Comparison of ENCODE assay signal across 8 mouse cellular contexts in the genomic region with DNA sequence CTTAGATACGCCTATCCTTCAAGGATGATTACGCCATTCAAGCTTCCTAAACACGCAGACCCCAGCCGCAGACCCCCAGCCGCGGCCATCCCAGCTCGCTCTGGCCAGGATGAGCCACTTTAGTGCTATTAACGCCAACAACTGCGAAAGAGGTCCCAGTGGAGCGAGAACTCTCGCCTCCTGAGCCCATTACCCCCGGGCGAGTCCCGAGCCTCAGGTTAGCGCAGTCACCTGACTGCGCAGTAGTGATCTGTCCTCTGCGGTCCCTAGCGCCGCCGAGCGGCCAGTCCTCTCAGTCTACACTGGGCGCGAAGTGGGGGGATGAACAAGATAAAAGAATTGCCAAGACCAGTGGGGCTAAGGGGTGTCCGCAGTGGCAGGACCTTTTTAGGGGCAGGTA. TPM values are rescaled to one million over a fixed set of nuclear protein-coding genes. Genes with fewer than 3 reads are reported as not detected.
DNase-seq lines count a peak whose midpoint lies in the region; ATAC-seq and TF ChIP-seq lines count a peak whose summit lies in the region.

No protein-coding gene starts in this region.

- peak overlapping the region; percentile 69 for H3K4me2 ChIP-seq in hindbrain, postnatal 0 days (ENCODE audit: low read depth, low read length)

- H3K4me1 ChIP-seq in hindbrain, postnatal 0 days (ENCODE audit: insufficient read depth, low read length), result peaks cover 8% of the 10 kb centered on the region

- peak overlapping the region; percentile 35 for H3K4me3 ChIP-seq in hindbrain, postnatal 0 days (ENCODE audit: low read length)

- no peaks in the 10 kb centered on the region for H3K9me3 ChIP-seq in hindbrain, postnatal 0 days (ENCODE audit: low read length)

- ATAC-seq in hindbrain, postnatal 0 days, result peak; percentile 50
- ATAC-seq in megakaryocyte progenitor cell, adult 5-6 weeks (replicated peaks; ENCODE audit: poor library complexity), result peak; percentile 56

- no peak overlapping the region for H3K27ac ChIP-seq in hindbrain, postnatal 0 days

- H3K9ac ChIP-seq in hindbrain, postnatal 0 days (replicated peaks; ENCODE audit: low read length), result 0 out of 2 replicates have a peak overlapping the region, but pooled peaks have one; percentile 13

- peaks cover 5% of the 10 kb centered on the region; the same call in 1 of the 2 replicates for H3K27me3 ChIP-seq in hindbrain, postnatal 0 days (ENCODE audit: insufficient read depth, low read length)

- intact Hi-C loops in left cerebral cortex, postnatal 36 days (cut with DNase I), result loop anchor here (5.0 kb wide), 1 partner anchor 36 kb away; the partner anchor contains the start of gene Ptges2

- peak; percentile 85 to 94 for DNase-seq in adrenal gland, adult (ENCODE audit: inconsistent age in 2 of 2, low spot score in 1 of 2)
- peak; percentile 88 to 90 for DNase-seq in cerebellum, postnatal 36 days
- peak; percentile 69 to 73 for DNase-seq in gastrocnemius, adult 8-10 months (ENCODE audit: low spot score in 2 of 2)
- DNase-seq in hindbrain, postnatal 0 days (ENCODE audit: low spot score), result peak; percentile 69
- peak; percentile 78 to 79 for DNase-seq in left cerebral cortex, postnatal 36 days (ENCODE audit: low spot score in 2 of 2)
- peak; percentile 78 for DNase-seq in right cerebral cortex, postnatal 25 days
- no peak for DNase-seq in adipocyte (ENCODE audit: low spot score)

- WGBS in hindbrain, postnatal 0 days, result 3% methylated on average over 24 of the region's 24 CpGs

- peak; percentile 61 for TF ChIP-seq CTCF in hindbrain, postnatal 0 days (IDR thresholded peaks at IDR 0.05; ENCODE audit: low read depth)

- H3K36me3 ChIP-seq in hindbrain, postnatal 0 days (ENCODE audit: insufficient read depth, low read length), result no peaks in the 10 kb centered on the region

RNA-seq across cellular contexts. Expression of gene Dnm1, which starts 8.3 kb away (rescaled TPM):
- total RNA-seq in gastrocnemius, adult 8-10 months (2022), result 1 to 10 TPM; 2.6 to 5.9 (median 3.9) TPM
- 190 and 211 TPM in 2 replicates for total RNA-seq in hindbrain, postnatal 0 days (2014; rRNA removed)
- 87.6 and 96.9 TPM in 2 replicates for polyA plus RNA-seq in hindbrain, postnatal 0 days (2015; fragmentation: Nextera tagmentation; extraction: Ambion mirVana)
- 1,000 to 10,000 TPM; 1,215 to 1,406 TPM for total RNA-seq in left cerebral cortex, postnatal 36 days (2021)
- not detected in 2 replicates for total RNA-seq in megakaryocyte progenitor cell, adult 5-6 weeks (2015)
- not detected in 2 replicates for total RNA-seq in megakaryocyte progenitor cell, adult 5-6 weeks (2017)

RNA-seq across cellular contexts. Expression of gene Ciz1, which starts 9.3 kb away (rescaled TPM):
- total RNA-seq in gastrocnemius, adult 8-10 months (2022), result 10 to 100 TPM; 18.3 to 28.1 (median 25.8) TPM
- total RNA-seq in hindbrain, postnatal 0 days (2014; rRNA removed), result 87.6 and 103 TPM in 2 replicates
- 33.3 and 40.3 TPM in 2 replicates for polyA plus RNA-seq in hindbrain, postnatal 0 days (2015; fragmentation: Nextera tagmentation; extraction: Ambion mirVana)
- 10 to 100 TPM; 60.4 to 97.8 TPM for total RNA-seq in left cerebral cortex, postnatal 36 days (2021)
- total RNA-seq in megakaryocyte progenitor cell, adult 5-6 weeks (2015), result 59.9 and 69.0 TPM in 2 replicates
- 46.6 and 55.3 TPM in 2 replicates for total RNA-seq in megakaryocyte progenitor cell, adult 5-6 weeks (2017)

RNA-seq across cellular contexts. Expression of gene 1110008P14Rik, which starts 20.3 kb away (rescaled TPM):
- 10 to 100 TPM; 40.1 to 46.1 (median 42.3) TPM for total RNA-seq in gastrocnemius, adult 8-10 months (2022)
- 458 and 481 TPM in 2 replicates for total RNA-seq in hindbrain, postnatal 0 days (2014; rRNA removed)
- 220 and 233 TPM in 2 replicates for polyA plus RNA-seq in hindbrain, postnatal 0 days (2015; fragmentation: Nextera tagmentation; extraction: Ambion mirVana)
- total RNA-seq in left cerebral cortex, postnatal 36 days (2021), result 100 to 1,000 TPM; 312 to 437 TPM
- 15.3 and 18.1 TPM in 2 replicates for total RNA-seq in megakaryocyte progenitor cell, adult 5-6 weeks (2015)
- total RNA-seq in megakaryocyte progenitor cell, adult 5-6 weeks (2017), result 8.0 and 15.4 TPM in 2 replicates

RNA-seq across cellular contexts. Expression of gene Lcn2, which starts 26.6 kb away (rescaled TPM):
- total RNA-seq in gastrocnemius, adult 8-10 months (2022), result 1 to 10 TPM in 1 of 4 experiments, under 1 TPM in 1, not detected in 2; 0.65 to 1.9 TPM
- 0.31 and 0.58 TPM in 2 replicates for total RNA-seq in hindbrain, postnatal 0 days (2014; rRNA removed)
- polyA plus RNA-seq in hindbrain, postnatal 0 days (2015; fragmentation: Nextera tagmentation; extraction: Ambion mirVana), result 0.80 and 0.93 TPM in 2 replicates
- total RNA-seq in left cerebral cortex, postnatal 36 days (2021), result 1 to 10 TPM in 1 of 2 experiments, under 1 TPM in 1; 0.91 to 1.8 TPM
- total RNA-seq in megakaryocyte progenitor cell, adult 5-6 weeks (2015), result 437 and 498 TPM in 2 replicates
- 53.7 and 107 TPM in 2 replicates for total RNA-seq in megakaryocyte progenitor cell, adult 5-6 weeks (2017)

RNA-seq across cellular contexts. Expression of gene Ptges2, which starts 34.3 kb away (rescaled TPM):
- total RNA-seq in gastrocnemius, adult 8-10 months (2022), result 10 to 100 TPM; 33.8 to 40.1 (median 36.1) TPM
- total RNA-seq in hindbrain, postnatal 0 days (2014; rRNA removed), result 41.3 and 45.5 TPM in 2 replicates
- 55.6 and 57.0 TPM in 2 replicates for polyA plus RNA-seq in hindbrain, postnatal 0 days (2015; fragmentation: Nextera tagmentation; extraction: Ambion mirVana)
- total RNA-seq in left cerebral cortex, postnatal 36 days (2021), result 10 to 100 TPM; 40.6 to 54.8 TPM
- 6.3 and 12.1 TPM in 2 replicates for total RNA-seq in megakaryocyte progenitor cell, adult 5-6 weeks (2015)
- total RNA-seq in megakaryocyte progenitor cell, adult 5-6 weeks (2017), result 9.5 and 10.6 TPM in 2 replicates

Comparison
In these comparisons a context has a peak if more than half of its experiments do, and no peak if none do; other contexts are left out.
1. RNA of gene Dnm1, which starts 8.3 kb away (total RNA-seq): 1,215 to 1,406 TPM in left cerebral cortex, postnatal 36 days and 190 to 211 TPM in hindbrain, postnatal 0 days; 2.6 to 5.9 TPM in gastrocnemius, adult 8-10 months and not detected in megakaryocyte progenitor cell, adult 5-6 weeks; every median in the first group is over 10 times any median in the second.